In the genomic region with DNA sequence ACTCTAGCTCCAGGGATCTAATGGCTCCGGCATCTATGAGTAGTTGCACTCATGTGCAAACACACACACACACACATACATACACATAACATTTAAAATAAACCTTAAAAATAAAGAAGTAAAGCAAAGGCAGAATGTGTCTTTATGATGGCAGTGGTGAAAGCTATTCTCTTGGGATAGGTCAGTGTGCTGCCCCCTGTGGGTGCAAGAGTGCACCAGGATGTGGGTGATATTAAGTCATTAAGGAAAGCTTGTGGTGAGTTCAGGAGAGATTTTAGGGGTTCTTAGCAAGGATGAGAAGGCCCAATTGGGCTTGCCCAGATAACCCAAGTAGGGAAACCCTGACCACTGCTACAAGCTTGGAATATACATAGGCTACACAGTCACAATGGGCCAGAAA, we compare ENCODE assay signal across 14 mouse cellular contexts. TPM values are rescaled to one million over a fixed set of nuclear protein-coding genes. Genes with fewer than 3 reads are reported as not detected.
A peak's percentile ranks its signal among the peaks of the same experiment; 100 is the strongest.
DNase-seq lines count a peak whose midpoint lies in the region; ATAC-seq and TF ChIP-seq lines count a peak whose summit lies in the region.
"Had no signal": no experiment of that assay in that cellular context is flagged by ENCODE, and none has a peak within 500 bp of the region (broad histone marks: within the 10 kb centered on the region; RNA-seq: fewer than 3 reads in every experiment).

No protein-coding gene starts in this region.

- no peaks in the 10 kb centered on the region for H3K27me3 ChIP-seq in heart, postnatal 0 days (ENCODE audit: control insufficient read depth, insufficient read depth, low read length)
- no peaks in the 10 kb centered on the region for H3K27me3 ChIP-seq in lung, embryonic 14.5 days (ENCODE audit: insufficient read depth, low read length)
- H3K27me3 ChIP-seq in Patski: no peaks in the 10 kb centered on the region
- H3K27me3 ChIP-seq: forebrain, embryonic 12.5 days; megakaryocyte, embryonic 14.5 days had no signal

- no peak overlapping the region for H3K9ac ChIP-seq in heart, postnatal 0 days (replicated peaks; ENCODE audit: low read depth, low read length)
- no peak overlapping the region for H3K9ac ChIP-seq in lung, embryonic 14.5 days
- H3K9ac ChIP-seq: forebrain, embryonic 12.5 days had no signal

- peak; percentile 28 for TF ChIP-seq CTCF in heart, postnatal 0 days (IDR thresholded peaks at IDR 0.05; ENCODE audit: low read depth)
- peak; percentile 50 for TF ChIP-seq CTCF in lung, embryonic 14.5 days (IDR thresholded peaks at IDR 0.05; ENCODE audit: low read depth)
- peak; percentile 59 for TF ChIP-seq CTCF in Patski (IDR thresholded peaks at IDR 0.05)

- no peak overlapping the region for H3K4me2 ChIP-seq in heart, postnatal 0 days (ENCODE audit: low read depth, low read length)
- no peak overlapping the region for H3K4me2 ChIP-seq in lung, embryonic 14.5 days
- H3K4me2 ChIP-seq: forebrain, embryonic 12.5 days had no signal

- CTCF ChIA-PET in Patski (lab: Charles Lee): interaction anchor here (0.6 to 1.6 kb wide), 5 partner anchors 23 to 169 kb away, joined by 3 to 4 read pairs (median 3); no protein-coding TSS in a partner anchor

- TF ChIP-seq EP300 in heart, postnatal 0 days (IDR thresholded peaks at IDR 0.05; ENCODE audit: low read depth): no peak

- no peaks in the 10 kb centered on the region for H3K4me1 ChIP-seq in heart, postnatal 0 days (ENCODE audit: control insufficient read depth, insufficient read depth)
- no peaks in the 10 kb centered on the region for H3K4me1 ChIP-seq in lung, embryonic 14.5 days (ENCODE audit: insufficient read depth)
- H3K4me1 ChIP-seq: embryonic facial prominence, embryonic 10.5 days had no signal

- H3K9me3 ChIP-seq in heart, postnatal 0 days (replicated peaks; ENCODE audit: control insufficient read depth, low read length): no peaks in the 10 kb centered on the region
- H3K9me3 ChIP-seq in lung, embryonic 14.5 days (ENCODE audit: low read depth, low read length): no peaks in the 10 kb centered on the region
- H3K9me3 ChIP-seq: embryonic facial prominence, embryonic 10.5 days; forebrain, embryonic 12.5 days; hindbrain, embryonic 10.5 days; megakaryocyte, embryonic 14.5 days had no signal

- ATAC-seq in heart, postnatal 0 days (ENCODE audit: insufficient read depth, low read depth): no peak
- ATAC-seq in lung, embryonic 14.5 days (ENCODE audit: insufficient read depth): no peak
- no peak for ATAC-seq in Patski

- WGBS in heart, postnatal 0 days: 77% methylated on average over 1 of the region's 1 CpGs
- WGBS in lung, embryonic 14.5 days: 85% methylated on average over 1 of the region's 1 CpGs

- POLR2A ChIA-PET in Patski (lab: Charles Lee): interaction anchor here (1.0 kb wide), 1 partner anchor 18 kb away, joined by 4 read pairs; no protein-coding TSS in a partner anchor

- DNase-seq in heart, postnatal 0 days (ENCODE audit: low spot score): no peak
- no peak for DNase-seq in heart, adult 11 months
- DNase-seq in lung, embryonic 14.5 days: peak; percentile 39
- no peak for DNase-seq in lung, postnatal 4 days
- DNase-seq in Patski (ENCODE audit: low read depth, low spot score): no peak
- peak; percentile 50 for DNase-seq in lung, postnatal 36 days
- DNase-seq in cerebellum, adult 11 months: no peak
- DNase-seq in natural killer cell, adult 2 months (ENCODE audit: low spot score in 2 of 2): no peak
- DNase-seq: left cerebral cortex, postnatal 4 days; thymus, postnatal 36 days had no signal

- no peaks in the 10 kb centered on the region for H3K36me3 ChIP-seq in heart, postnatal 0 days (replicated peaks; ENCODE audit: control insufficient read depth, insufficient read depth, low read length)
- peaks cover 16% of the 10 kb centered on the region for H3K36me3 ChIP-seq in lung, embryonic 14.5 days (ENCODE audit: insufficient read depth)

- H3K27ac ChIP-seq in heart, postnatal 0 days (ENCODE audit: low read depth): no peak overlapping the region
- no peak overlapping the region for H3K27ac ChIP-seq in lung, embryonic 14.5 days (ENCODE audit: low read depth)
- H3K27ac ChIP-seq: embryonic facial prominence, embryonic 10.5 days; forebrain, embryonic 12.5 days; hindbrain, embryonic 10.5 days had no signal

- no peak overlapping the region for H3K4me3 ChIP-seq in heart, postnatal 0 days (ENCODE audit: low read depth, low read length)
- H3K4me3 ChIP-seq in lung, embryonic 14.5 days (ENCODE audit: low read depth, low read length): no peak overlapping the region
- H3K4me3 ChIP-seq: embryonic facial prominence, embryonic 10.5 days; forebrain, embryonic 12.5 days; hindbrain, embryonic 10.5 days; megakaryocyte, embryonic 14.5 days had no signal

- in situ Hi-C loops in Patski (cut with MboI; ENCODE audit: low pct_unique_long_range_greater_than_20kb): no loop called here

RNA-seq across cellular contexts. Expression of a gene that starts 46.0 kb away (rescaled TPM):
- total RNA-seq in heart, postnatal 0 days (2014; rRNA removed; ENCODE audit: low replicate concordance): 220 and 239 TPM in 2 replicates
- polyA plus RNA-seq in heart, postnatal 0 days (2015; fragmentation: Nextera tagmentation; extraction: Ambion mirVana): 241 and 243 TPM in 2 replicates
- 264 and 270 TPM in 2 replicates for polyA plus RNA-seq in lung, embryonic 14.5 days (2014; fragmentation: Nextera tagmentation; extraction: Ambion mirVana)
- 269 TPM for polyA plus RNA-seq in Patski (2021)

Comparison
In these comparisons a context has a peak if more than half of its experiments do, and no peak if none do; other contexts are left out.
1. DNase-seq: peak in lung, embryonic 14.5 days (single experiment) and lung, postnatal 36 days (single experiment); none in heart, postnatal 0 days (single experiment), heart, adult 11 months (single experiment), lung, postnatal 4 days (0 of 2), Patski (single experiment), cerebellum, adult 11 months (single experiment) and natural killer cell, adult 2 months (0 of 2).
2. Peak in every context shown above with its lines, with median percentiles within 50 percentile points of each other: CTCF ChIP-seq.